Mouse (Mus musculus): ENCODE results near the gene Josd1. TPM values are rescaled to one million over a fixed set of nuclear protein-coding genes. Genes with fewer than 3 reads are reported as not detected.
A peak's percentile ranks its signal among the peaks of the same experiment; 100 is the strongest.

Josd1 gene
- polyA plus RNA-seq, 1 experiment, result 37.0 TPM

- Histone ChIP-seq H3K79me3 (ENCODE audit: low read depth) (peaks cover 58% of the 10 kb centered on the region), H3K36me3 (ENCODE audit: control insufficient read depth, insufficient read depth) (peaks cover 18% of the 10 kb centered on the region), H3ac (ENCODE audit: control insufficient read depth, insufficient read length, low read depth) (no peak overlapping the region), H3K4me3 (ENCODE audit: insufficient read depth, poor library complexity, severe bottlenecking) (no peak overlapping the region), H3K79me2 (ENCODE audit: control insufficient read depth, insufficient read depth) (peaks cover 80% of the 10 kb centered on the region), H3K27me3 (ENCODE audit: control insufficient read depth, insufficient read depth, insufficient read length) (no peaks in the 10 kb centered on the region)
- TF ChIP-seq USF1 (IDR thresholded peaks at IDR 0.05; ENCODE audit: low read depth) (no peak), MYOD1 (IDR thresholded peaks at IDR 0.05; ENCODE audit: control insufficient read depth, insufficient read length, low read depth) (no peak), MYOG (IDR thresholded peaks at IDR 0.05; ENCODE audit: control insufficient read depth, extremely low read depth, insufficient read length) (no peak), FOSL1 (IDR thresholded peaks at IDR 0.05; ENCODE audit: insufficient read depth, low read length, poor library complexity, severe bottlenecking) (no peak), CEBPB (IDR thresholded peaks at IDR 0.05; ENCODE audit: low read depth) (no peak), CTCF (IDR thresholded peaks at IDR 0.05; ENCODE audit: control insufficient read depth, insufficient read depth, insufficient read length) (no peak), MAX (IDR thresholded peaks at IDR 0.05) (no peak)
Measured at GRCm38 (mm10) chr15:79693740-79694139, 6.0 kb upstream of the Josd1 start.

GRCm38 (mm10) chr15:79692334-79692733 is 4.6 kb upstream of the Josd1 start:
- peaks cover 68% of the 10 kb centered on the region for H3K79me2 ChIP-seq (ENCODE audit: control insufficient read depth, insufficient read depth)
- H3K4me3 ChIP-seq (ENCODE audit: insufficient read depth, poor library complexity, severe bottlenecking), result no peak overlapping the region
- H3K36me3 ChIP-seq (ENCODE audit: control insufficient read depth, insufficient read depth), result peaks cover 18% of the 10 kb centered on the region
- no peak overlapping the region for H3ac ChIP-seq (ENCODE audit: control insufficient read depth, insufficient read length, low read depth)
- TF ChIP-seq MYOG (IDR thresholded peaks at IDR 0.05; ENCODE audit: control insufficient read depth, extremely low read depth, insufficient read length), result no peak
- no peak for TF ChIP-seq MYOD1 (IDR thresholded peaks at IDR 0.05; ENCODE audit: control insufficient read depth, insufficient read length, low read depth)
- no peak for TF ChIP-seq CTCF (IDR thresholded peaks at IDR 0.05; ENCODE audit: control insufficient read depth, insufficient read depth, insufficient read length)
- no peak for TF ChIP-seq CEBPB (IDR thresholded peaks at IDR 0.05; ENCODE audit: low read depth)
- TF ChIP-seq USF1 (IDR thresholded peaks at IDR 0.05; ENCODE audit: low read depth), result no peak
- no peak for TF ChIP-seq FOSL1 (IDR thresholded peaks at IDR 0.05; ENCODE audit: insufficient read depth, low read length, poor library complexity, severe bottlenecking)
- no peak for TF ChIP-seq MAX (IDR thresholded peaks at IDR 0.05)
- peaks cover 52% of the 10 kb centered on the region for H3K79me3 ChIP-seq (ENCODE audit: low read depth)
- H3K27me3 ChIP-seq (ENCODE audit: control insufficient read depth, insufficient read depth, insufficient read length), result no peaks in the 10 kb centered on the region

- Histone ChIP-seq H3ac (ENCODE audit: control insufficient read depth, insufficient read length, low read depth) (peak overlapping the region; percentile 92), H3K4me3 (ENCODE audit: insufficient read depth, poor library complexity, severe bottlenecking) (peak overlapping the region; percentile 93), H3K79me2 (ENCODE audit: control insufficient read depth, insufficient read depth) (peaks cover 68% of the 10 kb centered on the region), H3K36me3 (ENCODE audit: control insufficient read depth, insufficient read depth) (peaks cover 11% of the 10 kb centered on the region), H3K79me3 (ENCODE audit: low read depth) (peaks cover 54% of the 10 kb centered on the region), H3K27me3 (ENCODE audit: control insufficient read depth, insufficient read depth, insufficient read length) (no peaks in the 10 kb centered on the region)
- no peak for TF ChIP-seq MYOG (IDR thresholded peaks at IDR 0.05; ENCODE audit: control insufficient read depth, extremely low read depth, insufficient read length)
- TF ChIP-seq MAX (IDR thresholded peaks at IDR 0.05), result peak; percentile 75
Measured at GRCm38 (mm10) chr15:79691023-79691508, 3.3 kb upstream of the Josd1 start.

GRCm38 (mm10) chr15:79690426-79691022 is 2.8 kb upstream of the Josd1 start, which contains the start of gene Gtpbp1:
Gene Gtpbp1, plus strand, starts transcription at chr15:79690845.
- H3K36me3 ChIP-seq (ENCODE audit: control insufficient read depth, insufficient read depth), result peaks cover 11% of the 10 kb centered on the region

GRCm38 (mm10) chr15:79689662-79690425 is 2.1 kb upstream of the Josd1 start:
- Histone ChIP-seq H3K4me3 (ENCODE audit: insufficient read depth, poor library complexity, severe bottlenecking) (no peak overlapping the region), H3K27me3 (ENCODE audit: control insufficient read depth, insufficient read depth, insufficient read length) (no peaks in the 10 kb centered on the region), H3K36me3 (ENCODE audit: control insufficient read depth, insufficient read depth) (peaks cover 9% of the 10 kb centered on the region), H3K79me2 (ENCODE audit: control insufficient read depth, insufficient read depth) (peaks cover 69% of the 10 kb centered on the region), H3K79me3 (ENCODE audit: low read depth) (peaks cover 58% of the 10 kb centered on the region), H3ac (ENCODE audit: control insufficient read depth, insufficient read length, low read depth) (no peak overlapping the region)
- TF ChIP-seq MYOD1 (IDR thresholded peaks at IDR 0.05; ENCODE audit: control insufficient read depth, insufficient read length, low read depth) (peak; percentile 5), MYOG (IDR thresholded peaks at IDR 0.05; ENCODE audit: control insufficient read depth, extremely low read depth, insufficient read length) (no peak), FOSL1 (IDR thresholded peaks at IDR 0.05; ENCODE audit: insufficient read depth, low read length, poor library complexity, severe bottlenecking) (no peak), CEBPB (IDR thresholded peaks at IDR 0.05; ENCODE audit: low read depth) (peak; percentile 48), CTCF (IDR thresholded peaks at IDR 0.05; ENCODE audit: control insufficient read depth, insufficient read depth, insufficient read length) (no peak), MAX (IDR thresholded peaks at IDR 0.05) (no peak), USF1 (IDR thresholded peaks at IDR 0.05; ENCODE audit: low read depth) (no peak)

More at GRCm38 (mm10) chr15:79690426-79691022, 2.8 kb upstream of the Josd1 start, which contains the start of gene Gtpbp1:
- Histone ChIP-seq H3K27me3 (ENCODE audit: control insufficient read depth, insufficient read depth, insufficient read length) (no peaks in the 10 kb centered on the region), H3K79me3 (ENCODE audit: low read depth) (peaks cover 57% of the 10 kb centered on the region), H3K79me2 (ENCODE audit: control insufficient read depth, insufficient read depth) (peaks cover 69% of the 10 kb centered on the region), H3ac (ENCODE audit: control insufficient read depth, insufficient read length, low read depth) (peak within 1 kb of the TSS; percentile 92), H3K4me3 (ENCODE audit: insufficient read depth, poor library complexity, severe bottlenecking) (peak within 1 kb of the TSS; percentile 93)
- TF ChIP-seq CTCF (IDR thresholded peaks at IDR 0.05; ENCODE audit: control insufficient read depth, insufficient read depth, insufficient read length), result no peak
- TF ChIP-seq CEBPB (IDR thresholded peaks at IDR 0.05; ENCODE audit: low read depth), result no peak
- no peak for TF ChIP-seq MYOD1 (IDR thresholded peaks at IDR 0.05; ENCODE audit: control insufficient read depth, insufficient read length, low read depth)
- TF ChIP-seq MYOG (IDR thresholded peaks at IDR 0.05; ENCODE audit: control insufficient read depth, extremely low read depth, insufficient read length), result no peak
- TF ChIP-seq USF1 (IDR thresholded peaks at IDR 0.05; ENCODE audit: low read depth), result no peak
- TF ChIP-seq MAX (IDR thresholded peaks at IDR 0.05), result no peak
- no peak for TF ChIP-seq FOSL1 (IDR thresholded peaks at IDR 0.05; ENCODE audit: insufficient read depth, low read length, poor library complexity, severe bottlenecking)
